Mouse (Mus musculus) R1 (cell line): Measurements from ENCODE around the gene Nrp1.

Source experiments
- DNase-seq: peaks from one replicate; pipeline ENCODE4 v3.0.0-alpha.2; 2018; ENCODE audit warnings: low read depth, low spot score

Gene Nrp1

DNA sequence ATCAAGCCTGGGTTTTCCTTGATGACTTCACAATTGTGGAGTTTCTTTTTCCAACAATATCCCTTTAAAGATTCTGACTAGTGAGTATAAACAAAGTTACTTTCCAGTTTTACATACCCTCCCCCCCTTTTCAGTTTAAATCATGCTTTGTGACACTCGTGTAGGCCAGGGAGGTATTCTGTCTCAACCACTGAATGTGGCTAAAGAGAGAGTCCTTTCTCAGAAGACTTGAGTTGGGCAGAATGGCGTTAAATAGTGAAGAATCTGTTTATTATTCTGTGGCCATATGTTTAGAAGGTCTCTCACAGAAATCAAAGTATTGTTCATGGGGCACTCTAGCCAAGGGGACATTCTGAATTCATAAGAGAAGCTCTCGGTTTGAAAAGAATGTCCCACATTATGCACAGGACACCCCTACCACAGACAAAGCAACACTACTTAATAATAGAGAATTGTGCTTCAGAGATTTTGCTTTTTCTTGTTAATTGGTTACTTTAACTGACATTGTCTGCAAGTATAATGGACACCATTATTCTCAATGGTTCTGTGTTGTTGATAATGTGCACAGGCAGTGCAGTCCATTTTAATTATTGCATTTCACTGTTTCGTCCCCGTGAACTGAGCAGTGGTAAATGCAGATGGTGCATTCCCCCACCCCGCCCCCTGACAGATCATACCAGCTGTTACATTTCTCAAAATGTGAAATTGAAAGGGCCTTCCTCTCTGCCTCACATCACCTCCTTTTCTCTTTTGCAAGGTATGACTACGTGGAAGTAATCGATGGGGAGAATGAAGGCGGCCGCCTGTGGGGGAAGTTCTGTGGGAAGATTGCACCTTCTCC, 59.8 kb downstream of the Nrp1 start:
- no peak for DNase-seq

DNA sequence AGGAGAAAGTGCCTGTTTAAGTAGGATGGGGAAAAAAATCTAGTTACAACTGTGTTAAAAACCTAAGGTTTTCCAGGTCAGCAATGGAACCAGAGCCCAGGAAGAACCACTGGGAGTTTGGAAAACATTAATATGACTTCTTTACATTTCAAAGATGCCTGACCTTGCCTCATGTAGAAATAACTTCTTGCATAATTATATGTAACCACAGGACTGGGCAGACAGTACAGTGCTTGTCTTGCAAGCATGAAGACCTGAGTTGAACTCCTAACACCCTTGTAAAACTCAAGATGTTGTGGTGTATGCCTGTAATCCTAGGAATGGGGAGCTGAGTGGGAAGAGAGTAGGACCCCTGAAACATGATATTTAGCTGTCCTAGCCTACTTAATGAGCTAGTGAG, 61.6 kb downstream of the Nrp1 start:
- DNase-seq, result no peak

DNA sequence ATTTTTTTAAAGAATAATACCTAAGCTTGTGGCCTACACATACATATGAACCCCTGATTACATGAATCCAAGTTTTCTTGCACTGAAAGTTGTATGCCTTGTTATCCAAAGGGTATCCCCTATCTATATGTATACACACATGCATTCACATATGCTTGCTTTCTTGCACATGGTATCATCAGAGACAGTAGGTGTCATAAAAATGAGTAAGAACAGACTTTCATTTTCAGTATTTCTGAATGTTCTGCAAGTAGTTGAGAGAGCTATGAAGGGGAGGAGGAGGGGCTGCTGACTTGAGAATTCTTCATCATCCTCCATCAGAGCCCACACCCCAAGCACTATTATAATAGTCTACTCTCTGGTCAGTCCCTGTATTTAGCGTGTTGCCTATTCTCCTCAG, 62.0 kb downstream of the Nrp1 start:
- no peak for DNase-seq

DNA sequence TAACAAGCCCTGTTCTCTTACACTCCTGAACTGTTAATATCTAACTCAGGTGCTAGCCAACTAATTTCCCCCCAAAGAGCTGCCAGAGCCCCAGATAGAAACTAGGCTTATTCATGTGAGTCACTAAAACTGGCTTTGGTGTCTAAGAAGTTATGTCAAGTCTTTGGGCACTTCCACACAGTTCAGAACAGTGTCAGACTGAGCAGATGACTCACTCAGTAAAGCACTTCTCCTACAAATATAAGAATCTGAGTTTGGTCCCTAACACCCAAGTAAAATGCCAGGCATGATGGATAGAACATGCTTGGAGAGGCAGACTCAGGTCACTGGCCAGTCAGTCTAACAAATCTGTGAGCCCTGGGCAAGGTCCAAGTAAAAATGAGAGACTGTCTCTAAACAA, 65.4 kb downstream of the Nrp1 start:
- DNase-seq, result no peak

DNA sequence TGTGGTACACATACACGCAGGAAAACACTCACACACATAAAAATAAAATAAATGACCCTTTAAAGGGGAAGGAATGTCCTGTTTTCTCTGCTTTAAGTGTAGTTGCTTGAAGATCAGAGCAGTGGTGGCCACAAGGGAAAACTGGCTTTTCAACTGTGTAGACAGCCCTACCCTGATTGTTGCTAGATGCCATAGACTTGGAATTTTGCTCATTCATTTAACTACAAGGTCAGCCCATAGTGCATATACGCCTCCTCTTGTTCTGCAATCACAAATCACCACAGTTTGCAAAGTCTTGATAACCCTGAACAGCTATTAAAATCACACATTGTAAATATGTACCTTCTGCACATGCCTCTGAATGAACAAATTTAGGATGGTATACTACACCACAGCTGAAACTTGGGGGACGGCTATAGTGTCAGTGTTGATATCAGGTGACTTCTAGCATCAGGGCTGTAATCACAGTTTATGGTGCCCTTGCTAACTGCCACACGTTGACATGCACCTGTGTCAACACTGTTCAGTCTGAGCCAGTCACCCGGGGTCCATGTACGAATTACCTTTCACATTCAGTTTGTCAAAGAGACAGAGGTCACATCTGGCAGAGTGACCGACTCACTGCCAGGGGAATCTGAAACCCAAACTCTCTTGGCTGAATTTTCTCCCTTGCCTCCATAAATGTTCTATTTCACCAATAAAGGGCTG, 66.4 kb downstream of the Nrp1 start:
- no peak for DNase-seq

DNA sequence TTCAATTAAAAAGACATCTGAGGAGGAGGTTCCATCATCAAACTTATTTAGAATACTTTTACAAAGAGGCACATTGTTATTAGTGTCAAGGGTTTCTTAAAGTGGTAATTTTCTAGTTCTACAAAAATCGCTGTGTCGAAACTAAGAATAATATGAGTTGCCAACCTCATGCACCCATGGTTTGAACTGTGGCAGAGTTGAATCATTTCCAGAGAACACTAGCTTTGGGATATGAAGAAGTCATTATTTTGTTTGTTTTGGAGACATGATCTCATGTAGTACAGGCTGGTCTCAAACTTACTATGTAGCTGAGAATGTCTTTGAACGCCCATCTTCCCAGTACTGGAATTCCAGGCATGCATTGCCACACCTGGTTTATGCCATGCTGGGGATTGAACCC, 68.7 kb downstream of the Nrp1 start:
- no peak for DNase-seq

DNA sequence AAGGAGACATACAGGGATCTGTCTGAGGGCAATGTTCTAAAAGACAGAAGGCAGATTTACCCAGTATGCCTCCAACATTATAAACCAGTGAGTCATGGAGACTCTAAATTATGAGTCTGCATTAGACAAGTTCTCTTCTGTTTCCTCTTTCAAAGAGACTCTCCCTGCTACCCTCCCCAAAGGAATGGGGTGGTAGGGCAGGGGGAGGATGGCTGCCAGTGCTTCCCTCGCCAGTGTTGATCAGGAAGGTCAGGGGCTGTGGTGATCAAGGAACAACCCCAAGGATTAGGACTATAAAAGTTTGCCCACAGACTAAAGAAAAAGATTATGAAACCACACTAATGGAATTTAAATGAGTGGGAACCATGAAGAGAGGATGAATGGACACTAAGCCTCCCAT, 70.6 kb downstream of the Nrp1 start:
- no peak for DNase-seq

DNA sequence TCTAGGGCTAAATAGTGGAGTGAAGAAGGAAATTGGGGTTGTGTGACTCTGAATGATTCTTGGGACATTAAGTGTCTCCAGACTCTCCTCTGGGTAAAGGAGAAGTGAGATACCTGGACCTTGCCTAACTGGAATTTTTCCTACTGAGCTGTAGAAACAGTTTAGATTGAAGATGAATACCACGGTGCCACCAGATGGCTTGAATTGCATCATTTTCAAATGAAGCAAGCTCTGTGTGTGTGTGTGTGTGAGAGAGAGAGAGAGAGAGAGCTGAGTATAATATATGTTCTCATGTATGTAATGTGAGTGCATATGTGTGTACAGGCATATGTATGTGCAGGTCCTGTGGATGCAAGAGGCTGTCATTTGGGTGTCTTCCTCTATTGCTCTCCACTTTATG, 72.7 kb downstream of the Nrp1 start:
- no peak for DNase-seq

DNA sequence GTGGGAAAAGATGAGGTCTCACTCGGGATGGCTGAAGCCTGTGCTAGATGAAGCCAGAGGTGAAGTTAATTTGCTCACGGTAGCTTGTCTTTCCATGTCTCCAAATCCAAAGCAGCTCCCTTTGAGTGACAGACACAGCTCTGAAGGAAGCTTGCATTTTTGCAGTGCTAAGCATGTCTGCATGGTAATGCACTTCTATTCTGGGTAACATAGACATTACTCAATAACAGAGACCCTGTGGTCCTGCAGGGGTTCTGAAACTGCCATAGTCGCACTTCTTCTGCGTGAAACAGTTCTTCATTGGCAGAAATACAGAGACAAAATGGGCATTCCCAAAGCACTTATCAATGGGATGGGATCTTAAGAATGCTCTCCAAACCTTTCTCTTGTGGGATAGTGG, 77.3 kb downstream of the Nrp1 start:
- no peak for DNase-seq

DNA sequence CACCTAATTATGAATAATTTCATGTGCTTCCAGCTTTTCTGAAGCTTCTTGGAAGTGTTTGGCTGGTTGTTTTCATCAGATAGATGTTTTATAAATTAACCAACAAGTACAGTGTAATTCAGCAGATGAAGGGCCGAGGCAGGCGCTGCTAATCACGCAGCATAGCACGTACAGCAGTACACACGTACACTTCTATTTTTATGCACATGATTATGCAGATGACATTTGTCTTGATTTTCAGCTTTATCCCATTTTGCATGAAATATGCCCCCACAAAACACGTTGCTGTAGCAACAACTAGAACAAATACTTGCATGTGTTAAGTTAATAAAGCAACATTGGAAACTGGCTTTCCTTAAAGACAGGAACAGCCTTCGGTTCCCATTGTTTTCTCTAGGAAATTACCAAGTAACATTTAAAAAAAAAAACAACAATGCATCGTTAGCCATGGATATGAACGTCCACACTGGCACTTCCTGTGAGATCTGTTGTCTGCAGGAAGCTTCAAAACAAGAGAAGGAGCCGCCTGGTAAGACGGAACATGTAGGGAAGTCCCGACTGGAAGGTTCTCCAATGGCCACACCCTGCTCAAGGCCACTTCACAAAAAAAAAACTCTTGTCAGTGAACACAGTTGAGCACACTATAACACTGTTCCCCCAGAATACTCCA, 78.9 kb downstream of the Nrp1 start:
- no peak for DNase-seq

DNA sequence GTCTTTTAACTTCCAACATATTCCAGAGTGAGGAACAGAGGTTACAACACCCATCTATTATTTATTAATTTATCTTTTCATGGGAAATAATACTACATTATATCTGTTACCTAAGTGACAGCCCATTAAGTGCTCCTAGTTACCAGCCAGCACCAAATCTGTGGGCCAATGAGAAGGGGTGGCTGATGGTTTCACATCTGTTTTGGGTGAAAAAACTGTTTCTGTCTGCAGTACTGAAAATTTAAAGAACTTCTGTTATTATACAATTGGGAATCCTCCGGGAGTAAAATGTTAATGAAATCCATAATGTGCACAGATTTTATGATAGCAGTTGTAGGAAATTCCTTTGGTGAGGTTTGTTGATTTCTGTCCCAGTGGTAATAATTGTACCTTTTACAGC, 83.0 kb downstream of the Nrp1 start:
- DNase-seq, result no peak

DNA sequence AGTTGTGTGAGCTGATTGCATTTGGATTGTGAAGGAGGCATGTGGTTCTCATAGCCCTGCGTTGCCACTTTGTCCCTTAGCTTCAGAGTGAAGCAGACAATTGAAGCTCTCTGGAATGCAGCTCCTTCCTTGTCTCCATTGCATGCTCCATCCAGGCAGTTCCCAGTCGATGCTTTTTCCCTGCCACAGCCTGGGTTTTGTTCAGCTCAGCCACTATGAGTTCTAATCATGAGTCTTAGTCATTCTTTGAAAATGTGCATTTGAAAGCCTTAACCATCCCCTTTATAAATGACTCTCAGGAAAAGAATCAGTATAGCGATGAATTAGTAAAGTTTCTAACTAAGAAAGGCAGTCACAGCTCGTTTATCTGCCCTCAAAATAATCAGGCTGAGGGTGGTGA, 87.2 kb downstream of the Nrp1 start:
- no peak for DNase-seq

DNA sequence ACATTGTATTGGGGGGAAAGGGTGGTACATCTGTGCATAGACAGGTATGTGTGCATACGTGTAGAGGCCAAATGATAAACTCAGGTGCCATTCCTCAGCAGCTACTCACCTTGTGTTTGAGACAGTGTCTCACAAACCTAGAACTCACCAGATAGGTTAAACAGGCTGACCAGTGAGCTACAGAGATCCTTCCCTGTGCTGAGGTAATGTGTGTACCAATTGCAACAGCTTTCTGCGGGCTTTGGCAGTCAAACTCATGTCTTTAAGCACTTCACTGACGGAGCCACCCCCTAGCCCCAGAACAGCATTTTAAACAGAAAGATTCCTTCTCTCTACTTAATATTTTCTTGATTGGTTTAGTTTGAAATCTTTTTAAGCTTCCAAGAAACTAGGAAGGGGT, 88.2 kb downstream of the Nrp1 start:
- no peak for DNase-seq

DNA sequence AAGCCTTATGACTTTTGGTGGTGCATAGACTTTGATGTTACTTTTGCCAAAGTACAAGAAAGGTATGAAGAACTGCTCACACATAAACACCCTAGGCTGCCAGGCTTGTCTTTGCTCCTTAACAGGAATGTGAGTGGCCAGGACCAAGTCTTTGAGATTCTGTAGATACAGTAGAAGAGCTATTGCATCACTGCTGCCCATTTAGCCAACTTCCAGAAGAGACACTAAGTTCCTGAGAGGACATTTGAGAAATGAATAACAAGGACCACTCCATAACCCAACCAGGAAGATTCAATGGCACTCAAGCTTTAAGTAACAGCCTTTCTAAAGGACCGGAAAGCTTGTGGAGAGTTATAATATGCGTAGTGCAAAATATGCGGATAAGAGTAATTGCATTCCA, 88.9 kb downstream of the Nrp1 start:
- no peak for DNase-seq

DNA sequence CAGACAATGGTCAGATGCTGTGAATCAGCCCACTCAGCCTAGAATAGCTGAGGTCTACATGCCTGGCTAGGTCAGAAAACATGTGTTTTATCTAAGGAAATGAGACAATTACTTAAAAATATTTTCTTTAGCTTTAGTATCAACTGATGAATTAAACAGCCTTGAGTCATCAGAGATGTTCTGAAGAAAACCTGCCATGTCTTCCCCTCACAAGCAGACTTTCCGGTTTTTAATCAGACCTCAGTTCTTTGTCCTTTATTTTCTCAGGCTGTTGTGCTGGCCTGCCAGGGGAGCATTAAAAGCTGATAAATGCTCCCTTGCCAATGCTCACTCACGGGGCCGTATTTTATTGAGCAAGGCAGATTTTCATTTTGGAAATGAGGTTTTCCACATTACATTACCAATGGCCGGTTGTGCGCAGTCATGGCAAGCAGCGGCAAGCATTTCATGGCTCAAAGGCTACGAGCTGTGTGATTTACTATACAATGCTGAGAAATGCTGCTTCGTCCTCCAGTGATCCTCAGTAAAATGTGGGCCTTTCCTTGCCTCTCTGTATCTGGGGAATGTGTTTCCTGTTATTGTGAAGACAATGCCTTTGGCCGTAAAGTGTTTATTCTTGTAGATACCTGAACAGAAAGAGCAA, 92.1 kb downstream of the Nrp1 start:
- no peak for DNase-seq

DNA sequence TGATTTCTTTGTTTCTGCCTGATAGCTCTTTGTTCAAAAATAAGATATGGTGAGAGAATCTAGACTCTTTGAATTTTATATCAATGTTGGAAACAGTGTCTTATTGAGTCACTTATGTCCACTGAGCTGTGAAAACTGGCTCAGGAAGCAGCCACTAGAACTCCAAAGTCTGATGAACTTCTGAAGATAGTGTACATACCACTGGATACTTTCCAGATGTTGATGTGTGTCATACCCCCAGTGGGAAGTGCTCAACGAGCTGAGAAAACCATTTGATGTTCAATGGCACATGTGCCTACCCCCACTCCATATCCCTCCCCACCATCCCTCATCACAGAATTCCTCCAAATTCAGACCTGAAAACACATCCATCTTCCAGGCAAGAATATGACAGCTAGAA, 92.7 kb downstream of the Nrp1 start:
- no peak for DNase-seq

DNA sequence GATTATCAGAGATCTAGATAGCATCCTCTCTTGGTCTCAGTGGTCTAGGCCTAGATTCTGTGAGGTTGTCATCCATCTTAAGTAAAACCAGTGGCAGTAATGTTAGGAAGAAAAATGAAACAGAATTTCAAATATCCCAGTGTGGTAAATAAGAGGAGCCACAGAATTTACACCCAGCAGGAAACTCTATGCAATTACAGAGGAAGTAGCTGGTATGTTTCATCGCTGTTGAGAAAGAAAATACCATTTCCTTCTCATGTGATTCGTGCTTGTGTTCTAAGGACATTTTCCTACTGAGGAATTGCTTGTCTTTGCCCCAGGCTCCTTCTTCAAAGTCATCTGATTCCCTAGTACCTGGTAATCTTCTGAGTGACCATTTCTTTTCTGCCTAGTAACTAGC, 95.1 kb downstream of the Nrp1 start:
- no peak for DNase-seq

DNA sequence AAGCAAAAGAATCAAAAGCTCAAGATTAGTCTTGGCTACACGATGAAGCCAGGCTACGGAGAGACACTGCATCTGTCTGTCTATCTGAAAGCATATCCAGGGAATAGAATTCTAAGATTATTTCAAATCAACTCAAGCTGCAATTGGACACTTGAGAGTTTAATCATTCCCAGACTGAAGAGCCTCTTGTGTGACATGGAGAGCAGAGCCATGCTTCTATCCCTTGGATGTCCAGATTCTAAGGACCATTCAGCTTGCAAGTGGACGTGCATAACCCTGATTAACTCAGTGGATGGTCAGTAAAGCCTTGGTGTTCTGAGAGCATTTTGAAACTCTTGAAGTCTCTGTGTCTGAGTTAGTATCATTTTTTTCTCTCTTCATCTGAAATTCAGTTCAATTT, 95.6 kb downstream of the Nrp1 start:
- no peak for DNase-seq

DNA sequence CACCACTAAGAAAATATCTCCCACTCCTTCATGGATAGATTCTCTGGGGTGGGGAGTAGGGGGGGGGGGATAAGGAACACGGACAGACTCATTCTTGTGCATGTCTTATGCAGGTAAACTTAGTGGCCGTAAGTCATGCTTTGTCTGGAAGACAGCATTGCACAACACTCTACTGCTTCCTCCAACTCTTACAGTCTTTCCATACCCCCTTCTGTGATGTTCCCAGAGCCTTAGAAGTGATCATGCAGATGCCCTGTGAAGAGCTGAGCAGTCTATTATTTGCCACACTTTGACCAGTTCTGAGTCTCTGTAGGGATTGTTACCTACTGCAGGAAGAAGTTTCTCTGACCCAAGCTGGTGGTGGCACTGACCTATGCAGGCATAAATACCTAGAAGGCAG, 98.9 kb downstream of the Nrp1 start:
- DNase-seq, result no peak

DNA sequence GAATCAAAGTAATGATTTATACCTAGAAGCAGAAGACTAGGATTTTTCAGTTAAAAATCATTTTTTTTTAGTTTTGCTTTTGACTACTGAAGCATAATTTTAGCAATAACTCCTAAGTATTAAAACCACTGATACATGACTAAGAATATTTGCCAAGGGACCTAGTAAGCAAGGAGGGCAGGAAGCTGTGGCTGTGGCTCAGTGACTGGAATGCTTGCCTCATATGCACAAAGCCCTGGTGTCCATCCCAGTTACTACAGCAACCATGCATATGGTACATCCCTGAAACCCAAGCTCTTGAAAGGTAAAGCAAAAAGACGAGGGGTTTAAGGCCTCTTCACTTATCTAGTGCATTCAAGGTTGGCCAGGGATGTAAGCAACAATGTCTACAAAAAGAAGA, 101.3 kb downstream of the Nrp1 start:
- DNase-seq, result no peak

DNA sequence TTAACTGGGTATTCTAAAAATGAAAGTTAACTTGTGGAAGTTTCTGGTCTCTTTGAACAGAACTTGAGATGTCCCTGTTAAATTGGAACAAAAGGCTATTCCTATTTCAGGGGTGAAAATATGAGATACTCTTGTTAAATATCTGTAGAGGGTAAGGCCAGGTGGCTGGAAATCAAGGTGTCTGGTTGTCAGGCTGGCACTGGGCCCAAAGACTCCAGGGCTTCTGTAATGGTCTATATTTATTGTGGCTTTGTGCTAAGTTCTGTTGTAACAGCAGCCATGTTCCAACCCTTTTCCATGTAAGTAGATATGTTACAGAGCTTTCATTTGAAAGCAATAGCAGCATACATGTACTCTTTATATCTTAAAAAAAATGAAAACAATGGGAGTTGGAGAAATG, 103.3 kb downstream of the Nrp1 start:
- DNase-seq, result no peak

DNA sequence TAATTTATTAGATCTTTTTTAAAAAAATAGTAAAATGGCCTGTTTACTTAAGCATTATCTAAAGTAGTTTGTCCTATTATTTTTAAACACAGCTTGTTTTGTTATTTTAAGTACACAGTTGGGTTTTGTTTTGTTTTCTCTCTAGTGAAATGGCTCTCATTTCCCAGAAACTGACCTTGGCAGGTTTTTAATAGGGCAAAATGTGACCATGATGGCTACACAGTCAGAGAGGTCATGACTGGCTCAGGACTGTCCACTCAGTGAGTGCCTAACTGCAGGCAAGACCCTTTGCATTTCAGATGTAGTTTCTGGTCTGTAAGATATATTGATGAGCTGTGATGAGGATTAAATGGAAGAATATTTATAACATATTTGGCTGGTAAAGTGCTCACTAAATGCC, 104.8 kb downstream of the Nrp1 start:
- no peak for DNase-seq
